Mouse (Mus musculus): ENCODE results near the gene Plxdc1.

DNA sequence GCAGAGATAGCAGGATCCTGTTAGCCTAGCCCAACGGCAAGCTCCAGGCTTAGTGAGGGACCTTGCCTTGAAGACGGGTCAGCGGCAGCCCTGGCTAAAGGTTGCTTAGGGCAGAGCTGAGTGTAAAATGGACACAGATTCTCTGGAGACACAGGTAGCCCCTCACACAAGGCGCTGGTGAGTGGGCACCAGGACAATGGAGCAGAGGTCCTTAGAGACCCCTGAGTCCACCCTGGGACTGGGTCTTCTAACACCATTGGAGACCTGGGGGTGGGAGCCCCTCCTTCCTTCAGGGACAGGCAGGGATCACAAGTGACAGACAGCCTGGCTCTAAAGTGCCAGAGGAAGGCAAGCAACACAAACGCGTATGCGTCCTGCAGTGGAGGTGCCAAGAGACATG is 15.5 kb downstream of the Plxdc1 start:
- TF ChIP-seq CTCF (conservative IDR thresholded peaks at IDR 0.05; ENCODE audit: low read length) (no peak), POU5F1 (IDR thresholded peaks at IDR 0.05; ENCODE audit: borderline replicate concordance, low read length) (no peak), NANOG (IDR thresholded peaks at IDR 0.05; ENCODE audit: borderline replicate concordance, low read length) (no peak)

Data from E14TG2a.4 (cell line).